25 mouse cellular contexts compared by ENCODE assay signal in genomic region chr9:14832046-14832445, GRCm38 (mm10). TPM values are rescaled to one million over a fixed set of nuclear protein-coding genes. Genes with fewer than 3 reads are reported as not detected.
A peak's percentile ranks its signal among the peaks of the same experiment; 100 is the strongest.
DNase-seq lines count a peak whose midpoint lies in the region; TF ChIP-seq lines count a peak whose summit lies in the region.
"Had no signal": no experiment of that assay in that cellular context is flagged by ENCODE, and none has a peak within 500 bp of the region (broad histone marks: within the 10 kb centered on the region; RNA-seq: fewer than 3 reads in every experiment).

No protein-coding gene starts in this region.

- no peak overlapping the region for H3K4me3 ChIP-seq in kidney, adult 2 months (ENCODE audit: insufficient read depth, low read depth, low read length)
- no peak overlapping the region for H3K4me3 ChIP-seq in spleen, adult 2 months (ENCODE audit: extremely low read depth, insufficient read depth, insufficient read length)
- H3K4me3 ChIP-seq: embryonic facial prominence, embryonic 10.5 days; heart, embryonic 13.5 days; limb, embryonic 10.5 days; liver, embryonic 15.5 days had no signal

- DNase-seq in kidney, adult 2 months: no peak
- no peak for DNase-seq in kidney, adult 8-10 months
- DNase-seq in spleen, adult 2 months (ENCODE audit: low read depth in 1 of 2, low spot score in 2 of 2): no peak
- DNase-seq in spleen, adult 18-20 months: no peak
- DNase-seq in induced T-regulatory cell, adult 2 months (ENCODE audit: low read depth): peak; percentile 15
- DNase-seq in gastrocnemius, postnatal 36 days: no peak
- DNase-seq in right cerebral cortex, adult 2 months (ENCODE audit: low spot score in 2 of 2): no peak
- DNase-seq: adrenal gland, postnatal 10 days; cerebellum, adult 18-20 months; cerebellum, postnatal 36 days; heart, adult 18-20 months; kidney, postnatal 36 days; lung, postnatal 14 days; right cerebral cortex, adult 18-20 months; thymus, adult 18-20 months; thymus, postnatal 4 days had no signal

- no peak for TF ChIP-seq POLR2A in kidney, adult 2 months (IDR thresholded peaks at IDR 0.05; ENCODE audit: low read depth, low read length)
- no peak for TF ChIP-seq POLR2A in spleen, adult 2 months (IDR thresholded peaks at IDR 0.05; ENCODE audit: low read depth, low read length)

- TF ChIP-seq CTCF in kidney, adult 2 months (conservative IDR thresholded peaks at IDR 0.05; ENCODE audit: insufficient read depth, insufficient read length, low read depth, low read length): peak; percentile 13; the same call in 1 of the 2 replicates
- 0 out of 2 replicates have a peak, but pooled peaks have one; percentile 8 for TF ChIP-seq CTCF in spleen, adult 2 months (IDR thresholded peaks at IDR 0.05; ENCODE audit: extremely low read depth, insufficient read depth, insufficient read length, insufficient replicate concordance)

- intact Hi-C loops in gastrocnemius, postnatal 36 days (cut with DNase I): no loop called here

- H3K36me3 ChIP-seq in kidney, adult 2 months (ENCODE audit: control insufficient read depth, insufficient read depth, low read length): peaks cover 5% of the 10 kb centered on the region
- H3K36me3 ChIP-seq in spleen, adult 2 months (ENCODE audit: control insufficient read depth, insufficient read depth, low read length): peaks cover 21% of the 10 kb centered on the region

- no peaks in the 10 kb centered on the region for H3K27me3 ChIP-seq in kidney, adult 2 months (replicated peaks; ENCODE audit: control insufficient read depth, insufficient read depth, low read length)
- H3K27me3 ChIP-seq in spleen, adult 2 months (ENCODE audit: control insufficient read depth, insufficient read depth, low read length): no peaks in the 10 kb centered on the region
- H3K27me3 ChIP-seq: heart, embryonic 13.5 days; liver, embryonic 15.5 days; Patski had no signal

- 88% methylated on average over 5 of the region's 5 CpGs for WGBS in kidney, adult 2 months
- 77% methylated on average over 5 of the region's 5 CpGs for WGBS in spleen, adult 2 months

- no peak overlapping the region for H3K27ac ChIP-seq in kidney, adult 2 months (ENCODE audit: insufficient read depth, low read depth, low read length)
- no peak overlapping the region for H3K27ac ChIP-seq in spleen, adult 2 months (ENCODE audit: insufficient read depth, low read length)
- H3K27ac ChIP-seq: embryonic facial prominence, embryonic 10.5 days; heart, embryonic 13.5 days; limb, embryonic 10.5 days; liver, embryonic 15.5 days had no signal

- H3K4me1 ChIP-seq in kidney, adult 2 months (ENCODE audit: control insufficient read depth, insufficient read depth, low read length): no peaks in the 10 kb centered on the region
- H3K4me1 ChIP-seq in spleen, adult 2 months (ENCODE audit: control insufficient read depth, insufficient read depth, insufficient read length): no peaks in the 10 kb centered on the region
- H3K4me1 ChIP-seq: embryonic facial prominence, embryonic 10.5 days; heart, embryonic 13.5 days; limb, embryonic 10.5 days; liver, embryonic 15.5 days had no signal

RNA-seq across cellular contexts. Expression of gene Gpr83, which starts 28.0 kb away (rescaled TPM):
- polyA plus RNA-seq in kidney, adult 2 months (2012; rRNA removed): 0.11 and 0.30 TPM in 2 replicates
- polyA plus RNA-seq in spleen, adult 2 months (2012; rRNA removed): 4.6 and 6.0 TPM in 2 replicates
- total RNA-seq in gastrocnemius, postnatal 36 days (2021): not detected
- total RNA-seq: gastrocnemius, adult 8-10 months; heart, adult 18-20 months; hematopoietic stem cell, adult 5-6 weeks; megakaryocyte-erythroid progenitor cell, adult 5-6 weeks had no signal
- polyA plus RNA-seq: C2C12, Patski had no signal

RNA-seq across cellular contexts. Expression of gene Ankrd49, which starts 47.4 kb away (rescaled TPM):
- polyA plus RNA-seq in kidney, adult 2 months (2012; rRNA removed): 4.0 and 5.0 TPM in 2 replicates
- polyA plus RNA-seq in spleen, adult 2 months (2012; rRNA removed): 4.8 and 5.6 TPM in 2 replicates
- total RNA-seq in gastrocnemius, postnatal 36 days (2021): 1 to 10 TPM; 6.1 to 6.5 TPM

RNA-seq across cellular contexts. Expression of gene Mre11a, which starts 47.6 kb away (rescaled TPM):
- 3.1 and 3.5 TPM in 2 replicates for polyA plus RNA-seq in kidney, adult 2 months (2012; rRNA removed)
- 3.1 and 4.5 TPM in 2 replicates for polyA plus RNA-seq in spleen, adult 2 months (2012; rRNA removed)
- 10 to 100 TPM in 1 of 2 experiments, 1 to 10 TPM in 1; 8.5 to 14.5 TPM for total RNA-seq in gastrocnemius, postnatal 36 days (2021)
